Mouse (Mus musculus) right cerebral cortex, postnatal 25 days (tissue): ENCODE results near the gene Camta1.

Experiments used
- DNase-seq: peaks from one replicate; pipeline ENCODE4 v3.0.0; 2022

Camta1 gene

DNA sequence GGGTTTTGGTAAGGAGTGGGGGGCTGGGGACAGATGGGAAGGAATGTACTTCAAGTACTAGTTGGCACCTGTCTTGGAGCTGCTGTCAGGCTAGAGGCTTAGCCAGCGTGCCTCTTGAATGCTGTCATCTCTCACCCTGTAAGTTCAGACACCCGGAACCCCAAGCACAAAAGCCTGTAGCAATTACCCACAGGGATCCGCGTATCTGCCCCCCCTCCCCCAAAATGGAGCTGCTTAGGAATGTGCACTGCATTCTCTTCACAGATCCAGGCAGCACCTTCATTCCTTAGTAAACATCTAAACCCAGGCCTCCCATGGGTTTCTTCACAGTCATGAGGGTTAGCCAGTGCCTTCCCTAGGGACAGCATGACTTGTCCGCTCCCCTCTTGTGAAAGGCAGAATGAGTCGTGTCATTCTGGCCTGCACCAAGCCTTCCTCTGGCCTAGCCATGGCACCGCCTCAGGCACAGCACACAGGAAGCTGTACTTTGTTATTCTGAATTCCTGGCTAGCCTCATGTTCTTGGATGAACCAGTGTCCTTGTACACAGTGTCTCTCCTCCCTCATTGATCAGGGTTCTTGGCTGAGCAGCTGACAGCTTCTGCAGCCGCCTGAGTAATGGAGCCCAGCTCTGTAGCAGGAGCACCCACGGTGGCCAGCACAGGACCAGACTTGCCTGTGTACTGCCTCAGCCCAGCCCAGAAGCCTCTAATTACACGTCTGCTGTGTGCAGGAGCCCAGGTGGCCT, 990.1 kb downstream of the Camta1 start:
- DNase-seq: no peak

DNA sequence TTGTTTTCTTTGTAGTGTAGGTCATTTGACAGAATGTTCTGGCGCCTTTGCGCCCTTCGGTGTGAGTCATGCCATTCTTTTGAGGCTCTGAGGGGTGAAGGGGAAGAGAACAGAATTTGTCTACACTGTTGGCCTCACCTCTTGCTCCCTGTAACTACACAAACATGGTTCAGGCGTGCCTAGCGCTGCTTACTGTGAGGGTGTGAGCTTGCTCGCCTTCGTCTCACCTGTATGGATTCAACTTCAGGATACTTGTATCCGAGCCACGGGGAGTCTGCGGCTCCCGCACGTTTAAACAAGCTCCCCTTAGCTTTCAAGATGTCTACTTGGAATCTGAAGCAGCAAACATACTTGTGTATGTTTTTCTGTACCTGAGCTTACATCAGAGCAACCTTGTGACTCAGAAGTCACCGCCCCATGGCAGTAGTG, 990.7 kb downstream of the Camta1 start:
- DNase-seq: no peak

DNA sequence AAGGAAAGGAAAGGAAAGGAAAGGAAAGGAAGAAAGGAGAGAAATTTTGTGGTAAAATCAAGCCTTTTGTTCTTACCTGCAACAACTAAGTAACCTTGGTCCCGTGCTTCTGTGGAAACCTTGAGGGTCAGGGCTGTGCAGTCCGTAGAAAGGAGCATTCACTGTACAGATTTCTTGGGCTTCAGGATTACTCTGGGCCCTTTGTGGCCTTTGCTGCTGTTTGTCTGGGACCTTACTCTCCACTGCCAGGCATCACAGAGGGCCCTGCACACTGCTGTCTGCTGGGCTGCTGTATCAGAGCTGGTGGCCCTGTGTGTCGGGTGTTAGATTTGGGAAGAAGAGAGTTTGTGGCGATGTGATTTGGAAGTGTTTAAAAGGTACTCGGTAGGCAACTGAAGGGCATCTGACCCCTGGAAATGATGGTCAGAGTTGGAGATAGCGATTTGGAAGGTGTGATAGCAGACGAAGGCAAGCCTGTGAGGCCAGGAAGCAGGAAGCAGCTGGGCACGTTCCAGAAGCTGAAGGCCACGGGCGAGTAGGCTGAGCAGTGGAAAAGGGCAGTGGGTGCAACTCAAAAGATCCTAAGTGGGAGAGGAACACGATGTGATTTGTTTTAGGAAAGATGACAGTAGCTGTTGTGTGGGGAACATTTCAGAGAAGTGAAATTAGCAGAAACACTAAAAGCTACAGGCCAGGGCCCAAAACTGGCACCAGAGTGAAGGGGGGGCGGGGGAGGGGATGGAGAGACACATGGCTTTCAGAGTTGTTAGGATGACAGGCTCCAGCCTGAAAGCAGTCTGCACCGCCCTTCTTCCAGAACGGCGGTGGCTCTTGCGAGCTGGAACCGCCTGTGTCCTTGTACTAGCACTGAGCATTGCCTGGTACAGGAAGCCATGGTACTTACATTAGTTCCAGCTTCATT, 992.1 kb downstream of the Camta1 start:
- no peak for DNase-seq

DNA sequence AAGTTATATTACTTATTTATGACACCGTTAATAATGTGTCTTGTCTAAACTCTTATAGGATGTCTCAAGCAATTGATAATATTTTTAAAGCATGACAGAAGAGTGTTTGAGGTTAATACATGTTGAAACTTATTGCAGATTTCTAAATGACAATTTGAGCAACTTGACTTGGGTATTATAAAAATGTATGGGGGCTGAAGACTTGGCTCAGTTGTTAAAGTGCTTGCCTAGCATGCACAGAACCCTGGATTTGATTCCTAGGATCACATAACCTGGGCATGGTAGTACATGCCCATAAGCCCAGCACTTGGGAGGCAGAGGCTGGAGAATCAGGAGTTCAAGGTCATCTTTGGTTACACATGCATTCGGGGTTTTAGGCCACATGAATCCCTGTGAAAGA, 992.8 kb downstream of the Camta1 start:
- no peak for DNase-seq

DNA sequence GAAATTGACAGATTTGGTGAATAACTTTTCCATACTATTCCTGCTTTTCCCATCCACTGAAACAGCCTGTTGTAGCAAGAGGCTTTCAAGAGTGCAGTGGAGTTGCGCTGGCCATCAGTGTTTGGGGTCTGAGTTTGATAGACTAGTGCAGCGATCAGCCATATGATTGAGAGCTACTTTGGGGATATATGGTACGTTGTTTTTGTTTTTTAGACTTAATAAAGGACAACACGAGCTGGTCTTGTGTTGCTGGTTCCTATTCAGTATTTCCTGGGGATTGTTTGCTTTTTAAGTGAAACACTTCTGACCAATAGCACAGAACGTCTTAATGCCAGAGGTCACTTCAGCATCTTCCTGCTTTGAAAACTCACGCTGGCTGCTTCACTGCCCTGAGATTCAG, 993.5 kb downstream of the Camta1 start:
- DNase-seq: no peak
